Mouse (Mus musculus) G1E (cell line): Measurements from ENCODE around the gene Hebp1.

ENCODE experiments used
- CTCF ChIP-seq: IDR thresholded peaks from 2 replicates; pipeline ENCODE4 v1.5.1; 2012; ENCODE audit warnings: low read depth, low read length, inconsistent platforms, mixed read lengths
- GATA1 ChIP-seq: IDR thresholded peaks from 2 replicates; pipeline ENCODE4 v1.6.1; 2012; ENCODE audit warnings: borderline replicate concordance, low read length, inconsistent platforms, mixed read lengths
- GATA2 ChIP-seq: IDR thresholded peaks from 2 replicates; pipeline ENCODE4 v1.6.1; 2012; ENCODE audit warnings: low read depth, low read length, inconsistent platforms, borderline replicate concordance
- TAL1 ChIP-seq: conservative IDR thresholded peaks from 2 replicates; pipeline ENCODE4 v1.6.1; 2012; ENCODE audit warnings: low read depth, low read length, inconsistent platforms, mixed read lengths

- TF ChIP-seq CTCF = no peak
- TF ChIP-seq TAL1 = no peak
- no peak for TF ChIP-seq GATA1
- TF ChIP-seq GATA2 = no peak
Observed at GRCm38 (mm10) chr6:135218330-135218729, 20.5 kb upstream of the Hebp1 start.
